8 mouse cellular contexts compared by ENCODE assay signal in the genomic region with DNA sequence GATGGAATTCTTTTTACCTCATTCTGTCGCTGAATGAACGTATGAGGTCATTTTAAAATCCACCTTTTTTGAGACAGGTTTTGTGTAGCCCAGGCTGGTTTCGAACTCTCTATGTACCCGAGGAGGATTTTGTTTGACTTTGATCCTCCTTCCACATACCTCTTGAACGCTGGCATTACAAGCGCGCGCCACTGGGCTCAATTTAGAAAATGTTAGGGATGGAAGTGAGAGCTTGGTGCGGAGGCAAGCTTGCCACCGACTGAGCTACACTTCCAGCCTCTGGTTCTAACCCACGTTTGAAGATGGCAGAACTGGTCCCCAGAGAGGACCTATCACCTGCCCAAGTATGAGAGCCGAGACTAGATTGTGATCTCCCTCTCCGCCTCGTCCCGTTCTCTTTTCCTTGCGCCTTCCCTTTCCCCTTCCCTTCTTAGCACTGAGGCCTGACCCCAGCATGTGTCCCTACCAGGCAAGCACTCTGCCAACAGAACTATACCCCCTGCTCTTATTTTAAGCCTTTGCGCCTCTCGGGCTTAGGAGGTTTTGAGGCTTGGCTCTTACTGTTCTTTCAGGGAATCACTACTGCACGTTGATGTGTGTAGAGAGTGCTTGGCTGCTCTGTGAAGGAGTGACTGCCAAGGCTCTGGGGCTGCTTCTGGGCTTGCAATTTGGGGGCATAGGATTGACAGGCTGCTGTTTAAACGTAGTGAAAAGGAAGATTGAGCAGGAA. TPM values are rescaled to one million over a fixed set of nuclear protein-coding genes. Genes with fewer than 3 reads are reported as not detected.
DNase-seq lines count a peak whose midpoint lies in the region; ATAC-seq and TF ChIP-seq lines count a peak whose summit lies in the region.

No protein-coding gene starts in this region.

- no peaks in the 10 kb centered on the region for H3K27me3 ChIP-seq in heart, postnatal 0 days (ENCODE audit: control insufficient read depth, insufficient read depth, low read length)
- H3K27me3 ChIP-seq in limb, embryonic 14.5 days (ENCODE audit: control insufficient read depth, insufficient read depth, low read length), result no peaks in the 10 kb centered on the region
- no peaks in the 10 kb centered on the region for H3K27me3 ChIP-seq in neural tube, embryonic 14.5 days (ENCODE audit: control insufficient read depth, insufficient read depth, low read length)

- no peak for TF ChIP-seq POLR2A in limb, embryonic 14.5 days (IDR thresholded peaks at IDR 0.05; ENCODE audit: borderline replicate concordance, extremely low read depth, insufficient read depth, insufficient read length)

- 21% methylated on average over 20 of the region's 20 CpGs for WGBS in heart, postnatal 0 days
- 27% methylated on average over 20 of the region's 20 CpGs for WGBS in limb, embryonic 14.5 days
- WGBS in neural tube, embryonic 14.5 days, result 32% methylated on average over 20 of the region's 20 CpGs

- peak; percentile 36; the same call in 1 of the 2 replicates for ATAC-seq in heart, postnatal 0 days (ENCODE audit: insufficient read depth, low read depth)
- ATAC-seq in limb, embryonic 14.5 days (ENCODE audit: low FRiP score, low read depth), result no peak
- peak; percentile 19 for ATAC-seq in neural tube, embryonic 14.5 days (ENCODE audit: low read depth)
- ATAC-seq in monocyte, adult 5-6 weeks (replicated peaks; ENCODE audit: insufficient number of reproducible peaks, low FRiP score, low TSS enrichment, poor library complexity, severe bottlenecking), result no peak; the same call in 1 of the 2 replicates

- peak; percentile 37 for DNase-seq in embryo, embryonic 11 days
- DNase-seq in embryo, embryonic 9.5 days (ENCODE audit: extremely low spot score), result no peak
- DNase-seq in thymus, postnatal 0 days (ENCODE audit: low spot score), result peak; percentile 11
- DNase-seq in thymus, postnatal 36 days, result no peak
- no peak for DNase-seq in heart, postnatal 0 days (ENCODE audit: low spot score)
- no peak for DNase-seq in limb, embryonic 14.5 days (ENCODE audit: low spot score)

- no peak for TF ChIP-seq EP300 in heart, postnatal 0 days (IDR thresholded peaks at IDR 0.05; ENCODE audit: low read depth)

- TF ChIP-seq CTCF in heart, postnatal 0 days (IDR thresholded peaks at IDR 0.05; ENCODE audit: low read depth), result no peak

- peak overlapping the region; percentile 90 for H3K27ac ChIP-seq in heart, postnatal 0 days (ENCODE audit: low read depth)
- H3K27ac ChIP-seq in limb, embryonic 14.5 days (replicated peaks; ENCODE audit: low read depth, low read length), result peak overlapping the region; percentile 44; the same call in 1 of the 2 replicates
- H3K27ac ChIP-seq in neural tube, embryonic 14.5 days (ENCODE audit: low read depth, low read length), result peak overlapping the region; percentile 79

- H3K4me1 ChIP-seq in heart, postnatal 0 days (ENCODE audit: control insufficient read depth, insufficient read depth), result peaks cover 14% of the 10 kb centered on the region; the same call in 1 of the 2 replicates
- H3K4me1 ChIP-seq in limb, embryonic 14.5 days (ENCODE audit: control insufficient read depth, insufficient read depth, low read length), result no peaks in the 10 kb centered on the region
- no peaks in the 10 kb centered on the region for H3K4me1 ChIP-seq in neural tube, embryonic 14.5 days (ENCODE audit: control insufficient read depth, insufficient read depth, low read length)

- peak overlapping the region; percentile 64 for H3K4me3 ChIP-seq in heart, postnatal 0 days (ENCODE audit: low read depth, low read length)
- peak overlapping the region; percentile 49 for H3K4me3 ChIP-seq in limb, embryonic 14.5 days (replicated peaks; ENCODE audit: low read length)
- H3K4me3 ChIP-seq in neural tube, embryonic 14.5 days (ENCODE audit: low read depth, low read length), result peak overlapping the region; percentile 47

- H3K4me2 ChIP-seq in heart, postnatal 0 days (ENCODE audit: low read depth, low read length), result peak overlapping the region; percentile 74
- H3K4me2 ChIP-seq in limb, embryonic 14.5 days (replicated peaks; ENCODE audit: low read depth, low read length, severe bottlenecking), result peak overlapping the region; percentile 64
- peak overlapping the region; percentile 56 for H3K4me2 ChIP-seq in neural tube, embryonic 14.5 days (ENCODE audit: low read depth, low read length)

- H3K36me3 ChIP-seq in heart, postnatal 0 days (replicated peaks; ENCODE audit: control insufficient read depth, insufficient read depth, low read length), result no peaks in the 10 kb centered on the region
- H3K36me3 ChIP-seq in limb, embryonic 14.5 days (ENCODE audit: control insufficient read depth, insufficient read depth, low read length), result no peaks in the 10 kb centered on the region; the same call in 1 of the 2 replicates
- H3K36me3 ChIP-seq in neural tube, embryonic 14.5 days (ENCODE audit: control insufficient read depth, insufficient read depth, low read length), result no peaks in the 10 kb centered on the region

- H3K9ac ChIP-seq in heart, postnatal 0 days (replicated peaks; ENCODE audit: low read depth, low read length), result peak overlapping the region; percentile 70
- H3K9ac ChIP-seq in limb, embryonic 14.5 days (ENCODE audit: low read depth, low read length, severe bottlenecking), result peak overlapping the region; percentile 65
- peak overlapping the region; percentile 72 for H3K9ac ChIP-seq in neural tube, embryonic 14.5 days (replicated peaks; ENCODE audit: low read depth, low read length)

- H3K9me3 ChIP-seq in heart, postnatal 0 days (replicated peaks; ENCODE audit: control insufficient read depth, low read length), result no peaks in the 10 kb centered on the region
- H3K9me3 ChIP-seq in limb, embryonic 14.5 days (ENCODE audit: control insufficient read depth, low read length), result no peaks in the 10 kb centered on the region
- H3K9me3 ChIP-seq in neural tube, embryonic 14.5 days (ENCODE audit: control insufficient read depth, low read length), result no peaks in the 10 kb centered on the region

RNA-seq across cellular contexts. Expression of gene Fntb, which starts 0.7 kb away (rescaled TPM):
- 29.3 and 29.7 TPM in 2 replicates for polyA plus RNA-seq in thymus, postnatal 0 days (2015; fragmentation: Nextera tagmentation; extraction: Ambion mirVana)
- 15.1 and 20.0 TPM in 2 replicates for total RNA-seq in heart, postnatal 0 days (2014; rRNA removed; ENCODE audit: low replicate concordance)
- polyA plus RNA-seq in heart, postnatal 0 days (2015; fragmentation: Nextera tagmentation; extraction: Ambion mirVana), result 13.0 and 13.2 TPM in 2 replicates
- polyA plus RNA-seq in limb, embryonic 14.5 days (2012; rRNA removed), result 42.9 and 50.9 TPM in 2 replicates
- polyA plus RNA-seq in limb, embryonic 14.5 days (2014; fragmentation: Nextera tagmentation; extraction: Ambion mirVana), result 47.6 and 51.5 TPM in 2 replicates
- 40.2 and 44.0 TPM in 2 replicates for polyA plus RNA-seq in neural tube, embryonic 14.5 days (2014; fragmentation: Nextera tagmentation; extraction: Ambion mirVana)
- total RNA-seq in monocyte, adult 5-6 weeks (2017), result 1.4 to 8.8 TPM (median 6.4 TPM) in 3 replicates

RNA-seq across cellular contexts. Expression of gene Churc1, which starts 0.7 kb away (rescaled TPM):
- 206 and 258 TPM in 2 replicates for polyA plus RNA-seq in thymus, postnatal 0 days (2015; fragmentation: Nextera tagmentation; extraction: Ambion mirVana)
- total RNA-seq in heart, postnatal 0 days (2014; rRNA removed; ENCODE audit: low replicate concordance), result 131 and 172 TPM in 2 replicates
- polyA plus RNA-seq in heart, postnatal 0 days (2015; fragmentation: Nextera tagmentation; extraction: Ambion mirVana), result 307 TPM in 2 replicates
- 43.6 and 47.4 TPM in 2 replicates for polyA plus RNA-seq in limb, embryonic 14.5 days (2012; rRNA removed)
- polyA plus RNA-seq in limb, embryonic 14.5 days (2014; fragmentation: Nextera tagmentation; extraction: Ambion mirVana), result 93.1 and 104 TPM in 2 replicates
- polyA plus RNA-seq in neural tube, embryonic 14.5 days (2014; fragmentation: Nextera tagmentation; extraction: Ambion mirVana), result 150 and 179 TPM in 2 replicates
- total RNA-seq in monocyte, adult 5-6 weeks (2017), result 42.5 to 61.0 TPM (median 52.8 TPM) in 3 replicates

RNA-seq across cellular contexts. Expression of gene Gpx2, which starts 29.3 kb away (rescaled TPM):
- polyA plus RNA-seq in thymus, postnatal 0 days (2015; fragmentation: Nextera tagmentation; extraction: Ambion mirVana), result 1.7 and 2.1 TPM in 2 replicates
- total RNA-seq in heart, postnatal 0 days (2014; rRNA removed; ENCODE audit: low replicate concordance), result not detected in 2 replicates
- 0.49 TPM in 1 of 2 replicates, not detected in the other for polyA plus RNA-seq in heart, postnatal 0 days (2015; fragmentation: Nextera tagmentation; extraction: Ambion mirVana)
- polyA plus RNA-seq in limb, embryonic 14.5 days (2012; rRNA removed), result 0.13 and 0.20 TPM in 2 replicates
- polyA plus RNA-seq in limb, embryonic 14.5 days (2014; fragmentation: Nextera tagmentation; extraction: Ambion mirVana), result not detected in 2 replicates
- not detected in 2 replicates for polyA plus RNA-seq in neural tube, embryonic 14.5 days (2014; fragmentation: Nextera tagmentation; extraction: Ambion mirVana)
- not detected in 3 replicates for total RNA-seq in monocyte, adult 5-6 weeks (2017)

RNA-seq across cellular contexts. Expression of gene Sptb, which starts 55.7 kb away (rescaled TPM):
- 0.29 and 0.31 TPM in 2 replicates for polyA plus RNA-seq in thymus, postnatal 0 days (2015; fragmentation: Nextera tagmentation; extraction: Ambion mirVana)
- total RNA-seq in heart, postnatal 0 days (2014; rRNA removed; ENCODE audit: low replicate concordance), result 36.8 and 37.3 TPM in 2 replicates
- polyA plus RNA-seq in heart, postnatal 0 days (2015; fragmentation: Nextera tagmentation; extraction: Ambion mirVana), result 4.1 and 4.9 TPM in 2 replicates
- 1.3 and 1.5 TPM in 2 replicates for polyA plus RNA-seq in limb, embryonic 14.5 days (2012; rRNA removed)
- 1.3 TPM in 2 replicates for polyA plus RNA-seq in limb, embryonic 14.5 days (2014; fragmentation: Nextera tagmentation; extraction: Ambion mirVana)
- polyA plus RNA-seq in neural tube, embryonic 14.5 days (2014; fragmentation: Nextera tagmentation; extraction: Ambion mirVana), result 12.1 and 12.7 TPM in 2 replicates
- total RNA-seq in monocyte, adult 5-6 weeks (2017), result 0.76 to 1.3 TPM (median 0.85 TPM) in 3 replicates

RNA-seq across cellular contexts. Expression of gene Rab15, which starts 56.6 kb away (rescaled TPM):
- 23.6 and 27.0 TPM in 2 replicates for polyA plus RNA-seq in thymus, postnatal 0 days (2015; fragmentation: Nextera tagmentation; extraction: Ambion mirVana)
- total RNA-seq in heart, postnatal 0 days (2014; rRNA removed; ENCODE audit: low replicate concordance), result 1.1 and 10.3 TPM in 2 replicates
- polyA plus RNA-seq in heart, postnatal 0 days (2015; fragmentation: Nextera tagmentation; extraction: Ambion mirVana), result 1.6 and 1.7 TPM in 2 replicates
- 22.2 and 23.3 TPM in 2 replicates for polyA plus RNA-seq in limb, embryonic 14.5 days (2012; rRNA removed)
- 22.2 and 24.9 TPM in 2 replicates for polyA plus RNA-seq in limb, embryonic 14.5 days (2014; fragmentation: Nextera tagmentation; extraction: Ambion mirVana)
- polyA plus RNA-seq in neural tube, embryonic 14.5 days (2014; fragmentation: Nextera tagmentation; extraction: Ambion mirVana), result 22.3 and 29.9 TPM in 2 replicates
- not detected in 3 replicates for total RNA-seq in monocyte, adult 5-6 weeks (2017)

Comparison
In these comparisons a context has a peak if more than half of its experiments do, and no peak if none do; other contexts are left out.
1. DNase-seq: peak in embryo, embryonic 11 days (single experiment) and thymus, postnatal 0 days (single experiment); none in embryo, embryonic 9.5 days (single experiment), thymus, postnatal 36 days (0 of 2), heart, postnatal 0 days (single experiment) and limb, embryonic 14.5 days (single experiment).
2. ATAC-seq: peak in heart, postnatal 0 days (single experiment) and neural tube, embryonic 14.5 days (single experiment); none in limb, embryonic 14.5 days (single experiment) and monocyte, adult 5-6 weeks (single experiment).
3. Peak in every context shown above with its lines, with median percentiles within 50 percentile points of each other: H3K27ac ChIP-seq, H3K4me2 ChIP-seq, H3K4me3 ChIP-seq and H3K9ac ChIP-seq.